Mouse (Mus musculus) fibroblast of lung, adult 2 months (primary cell): ENCODE data around the gene Gm11549.

ENCODE experiments used
- DNase-seq: peaks from one replicate; pipeline ENCODE4 v3.0.0-alpha.2; 2011; ENCODE audit warnings: low read depth

Gm11549 gene

DNA sequence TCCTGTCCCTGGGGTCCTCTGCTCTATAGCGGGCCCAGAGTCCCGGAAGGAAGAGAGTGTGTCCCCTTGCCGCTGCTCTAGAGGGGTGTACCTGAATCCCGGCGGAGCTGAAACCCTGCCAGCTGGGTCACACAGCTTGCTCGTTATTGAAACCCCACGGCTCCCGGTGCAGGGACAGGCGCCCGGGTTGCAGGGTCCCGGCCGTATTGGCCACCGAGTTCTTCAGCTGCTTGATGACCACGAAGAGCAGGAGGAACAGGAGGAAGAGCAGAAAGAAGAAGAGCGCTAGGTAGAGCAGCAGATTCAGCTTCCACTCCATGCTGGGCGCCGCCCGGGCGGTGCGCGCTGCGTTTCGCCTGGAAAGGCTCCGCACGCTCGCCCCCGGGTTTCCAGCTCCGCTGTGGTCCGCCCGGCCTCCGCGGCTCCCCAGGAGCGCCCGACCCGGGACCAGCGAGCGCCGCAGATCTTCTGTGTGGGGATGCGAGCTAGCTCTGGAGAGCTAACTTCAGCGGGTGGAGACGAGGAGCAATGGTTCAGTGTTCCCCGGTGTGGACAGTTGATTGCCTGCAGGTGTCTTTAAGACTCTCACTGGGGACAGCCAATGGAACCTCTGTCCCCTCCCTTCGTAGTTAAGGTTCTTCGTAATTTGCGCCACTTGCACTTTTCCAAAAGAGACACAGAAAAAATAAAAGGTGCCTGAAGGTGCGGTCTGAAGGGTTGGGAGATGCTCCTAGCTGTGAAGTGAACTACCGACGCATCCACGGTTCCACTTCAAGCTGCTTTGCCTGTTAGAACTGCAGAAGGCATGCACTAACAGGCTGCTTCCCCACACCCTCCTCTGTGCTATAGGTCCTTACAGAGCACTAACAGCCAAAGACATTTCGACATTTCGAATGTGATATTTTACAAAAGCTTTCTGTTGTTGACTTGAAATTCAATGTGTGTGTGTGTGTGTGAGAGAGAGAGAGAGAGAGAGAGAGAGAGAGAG lies at the start of gene Gm11549:
Gene Gm11549 (minus strand): TSS at position 741 of the 988 bp plus-strand sequence.
- DNase-seq: no peak

DNA sequence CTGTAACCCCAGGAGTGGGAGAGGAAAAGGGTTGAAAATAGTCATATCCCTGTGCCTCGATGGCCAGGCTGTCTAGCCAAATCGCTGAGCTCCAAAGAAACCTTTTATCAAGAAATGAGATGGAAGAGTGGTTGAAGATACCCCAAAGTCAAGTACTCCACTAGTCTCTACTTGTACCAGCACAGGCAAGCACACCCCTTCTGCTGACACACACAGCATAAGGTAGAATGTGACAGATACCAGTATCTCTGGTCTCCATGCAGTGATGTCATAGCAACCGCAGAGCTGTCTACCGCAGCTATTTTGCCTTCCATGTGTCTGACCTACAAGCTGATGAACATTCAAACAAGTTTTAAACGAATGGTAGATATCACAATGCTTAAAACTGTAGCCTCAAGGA lies 48.2 kb upstream of the Gm11549 start:
- no peak for DNase-seq

DNA sequence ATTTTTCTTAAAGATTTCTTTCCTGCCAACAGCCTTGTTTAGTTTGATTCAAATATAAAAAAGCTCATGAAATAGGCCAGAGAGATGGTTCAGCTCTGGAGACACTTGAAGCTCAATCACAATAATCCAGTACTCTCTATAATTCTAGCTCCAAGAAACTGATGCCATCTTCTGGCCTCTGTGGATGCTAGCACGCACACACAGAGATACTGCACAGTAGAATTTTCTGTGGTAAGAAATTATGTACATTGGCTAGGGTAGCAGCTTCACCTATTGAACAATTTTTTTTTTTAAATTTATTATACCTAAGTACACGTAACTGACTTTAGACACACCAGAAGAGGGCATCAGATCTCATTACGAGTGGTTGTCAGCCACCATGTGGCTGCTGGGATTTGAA lies 42.1 kb upstream of the Gm11549 start:
- DNase-seq: no peak

- DNase-seq: no peak
Measured at GRCm38 (mm10) chr3:36559606-36560005, 38.0 kb upstream of the Gm11549 start.

DNA sequence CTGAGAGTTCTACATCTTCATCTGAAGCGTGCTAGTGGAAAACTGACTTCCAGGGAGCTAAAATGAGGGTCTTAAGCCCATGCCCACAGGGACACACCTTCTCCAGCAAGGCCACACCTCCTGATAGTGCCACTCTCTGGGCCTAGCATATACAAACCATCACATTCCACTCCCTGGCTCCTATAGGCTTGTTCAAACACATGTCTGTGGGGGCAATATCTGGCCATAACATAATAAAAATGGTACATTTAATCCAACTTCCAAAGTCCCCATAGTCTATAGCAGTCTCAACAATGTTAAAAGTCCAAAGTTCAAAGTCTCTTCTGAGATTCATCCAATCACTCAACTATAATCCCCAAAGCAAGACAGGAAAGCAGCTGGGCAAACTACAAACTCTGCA lies 36.0 kb upstream of the Gm11549 start:
- DNase-seq: no peak

DNA sequence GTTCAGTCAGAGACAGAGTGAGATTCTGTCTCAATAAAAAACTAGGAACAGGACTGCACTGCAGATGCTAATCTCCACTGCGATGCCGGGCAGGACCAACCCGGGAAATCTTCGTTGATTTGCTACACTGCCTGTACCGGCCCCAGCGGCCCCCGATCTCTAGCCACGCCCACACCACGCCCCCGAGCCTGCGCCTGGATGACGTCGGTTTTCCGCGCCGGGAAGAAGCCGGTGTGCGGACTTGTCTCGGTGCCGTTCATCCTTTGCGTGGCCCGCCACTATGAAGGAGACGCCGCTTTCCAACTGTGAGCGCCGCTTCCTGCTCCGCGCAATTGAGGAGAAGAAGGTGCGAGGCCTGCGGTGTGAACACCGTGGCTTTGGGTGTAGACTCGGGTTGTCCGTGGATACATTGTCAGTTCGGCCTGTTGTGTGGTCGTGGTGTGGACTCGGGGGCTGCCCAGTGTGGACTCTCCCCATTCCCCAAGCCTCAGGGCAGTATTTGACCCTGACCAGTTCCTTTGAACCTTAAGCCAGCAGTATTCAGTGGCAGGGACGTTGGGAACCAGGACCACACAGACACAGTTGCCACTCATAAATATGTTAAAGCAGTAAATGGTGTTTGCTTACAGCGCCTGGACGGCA lies 30.9 kb upstream of the Gm11549 start, which contains the start of gene Exosc9:
Gene Exosc9 (plus strand): TSS at position 201 of the 642 bp plus-strand sequence.
- DNase-seq: peak; percentile 56

GRCm38 (mm10) chr3:36551851-36552384 lies 30.3 kb upstream of the Gm11549 start:
- DNase-seq: no peak

- no peak for DNase-seq
Measured at GRCm38 (mm10) chr3:36551343-36551742, 29.7 kb upstream of the Gm11549 start.

DNA sequence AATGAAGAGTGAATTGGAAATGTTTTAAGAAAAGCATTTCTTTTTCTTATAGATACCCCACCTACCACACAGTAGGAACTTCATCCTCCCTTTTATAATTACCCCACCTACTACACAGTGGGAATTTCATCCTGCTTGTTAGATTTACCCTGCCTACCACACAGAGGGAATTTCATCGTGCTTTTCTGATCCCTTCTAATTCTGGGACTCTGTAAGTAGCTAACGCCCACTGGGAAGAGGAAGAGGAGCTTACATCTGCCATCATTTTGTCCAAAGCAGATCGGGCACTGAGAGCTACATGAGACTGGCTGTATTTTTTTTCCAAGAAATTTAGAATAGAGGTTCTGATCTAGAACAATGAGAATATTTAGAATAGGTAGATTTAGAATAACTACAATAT lies 23.3 kb upstream of the Gm11549 start:
- DNase-seq: no peak

DNA sequence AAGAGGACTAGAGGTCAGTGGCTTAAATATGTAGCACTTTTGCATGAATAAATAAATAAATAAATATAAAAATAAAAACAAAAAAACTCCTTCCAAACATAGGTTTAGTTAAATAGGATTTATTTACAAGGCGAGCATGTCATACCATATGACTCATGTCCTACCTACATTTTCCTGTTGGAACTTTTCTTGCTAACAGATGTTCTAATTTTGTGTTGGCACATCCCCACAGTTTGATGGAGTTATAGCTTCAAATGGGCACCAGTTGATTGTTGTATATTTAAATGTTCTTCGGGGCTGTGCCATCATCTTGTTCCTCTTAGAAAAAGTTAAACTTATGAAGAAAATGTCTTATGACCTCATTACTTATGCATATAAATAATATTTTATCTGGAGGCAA lies 19.8 kb upstream of the Gm11549 start:
- no peak for DNase-seq

- peak; percentile 94 for DNase-seq
Measured at GRCm38 (mm10) chr3:36540756-36541155, 19.1 kb upstream of the Gm11549 start.

GRCm38 (mm10) chr3:36537701-36538470 lies 16.3 kb upstream of the Gm11549 start:
- no peak for DNase-seq

DNA sequence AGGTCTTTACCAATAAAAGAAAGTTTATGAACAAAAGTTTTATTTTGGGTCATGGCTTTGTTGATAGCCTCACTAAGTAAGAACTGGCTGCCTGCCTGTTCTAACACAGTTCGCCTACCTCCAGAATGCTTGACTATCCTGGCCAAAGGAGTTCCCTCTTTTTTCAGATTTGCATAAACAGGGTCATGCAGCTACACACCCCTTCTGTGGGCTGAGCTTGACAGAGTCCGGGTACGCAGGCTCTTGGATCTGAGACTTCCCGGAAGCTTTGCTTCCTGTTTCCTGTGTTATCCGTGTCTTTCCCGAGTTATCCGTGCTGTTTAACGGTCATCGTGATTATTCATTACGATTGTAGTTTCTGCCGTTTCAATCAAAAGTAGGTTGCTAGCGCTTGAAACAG lies 14.4 kb upstream of the Gm11549 start:
- DNase-seq: no peak

DNA sequence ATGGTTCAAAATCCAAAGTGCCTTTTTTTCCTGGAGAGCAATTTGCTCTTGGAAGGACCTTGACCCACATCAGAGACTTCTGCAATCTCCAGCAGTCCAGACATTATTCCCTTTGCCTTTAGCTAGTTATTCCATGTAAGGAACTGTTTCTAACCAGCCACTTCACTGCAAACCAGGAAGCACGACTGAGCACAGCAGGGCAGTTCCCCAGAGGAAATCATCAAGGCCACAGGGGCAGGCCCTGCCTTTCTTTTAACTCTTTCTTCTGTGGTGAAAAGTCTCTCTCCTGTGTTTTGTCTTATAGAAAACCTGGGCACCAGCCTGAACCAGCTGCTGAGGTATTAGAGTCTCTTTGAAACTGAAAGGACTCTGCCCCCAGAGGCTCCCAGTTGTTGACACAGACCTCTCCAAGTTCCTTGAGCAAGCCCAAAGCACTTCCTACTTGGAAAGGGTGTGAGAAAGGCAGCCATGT lies 11.6 kb upstream of the Gm11549 start:
- no peak for DNase-seq

DNA sequence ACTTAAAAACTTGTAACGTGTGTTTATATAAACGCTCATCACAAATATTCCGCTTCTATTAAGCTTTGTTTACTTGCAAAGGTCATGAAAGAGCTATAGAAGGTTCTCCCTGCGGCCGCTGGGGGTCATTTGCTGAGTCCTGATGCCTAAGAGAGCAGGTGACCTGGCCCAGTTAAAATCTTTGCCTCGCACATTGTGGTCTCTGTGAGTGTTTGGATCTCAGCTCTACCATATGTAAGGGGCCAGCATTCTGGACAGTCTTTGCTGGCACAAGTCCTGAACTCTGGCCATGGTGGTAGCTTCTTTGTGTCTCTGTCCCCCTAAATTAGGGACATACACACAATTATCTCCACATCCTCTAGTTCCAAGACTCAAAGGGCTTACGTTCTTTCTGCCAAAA lies 11.1 kb upstream of the Gm11549 start:
- no peak for DNase-seq

- no peak for DNase-seq
Measured at GRCm38 (mm10) chr3:36531979-36532542, 10.4 kb upstream of the Gm11549 start.

DNA sequence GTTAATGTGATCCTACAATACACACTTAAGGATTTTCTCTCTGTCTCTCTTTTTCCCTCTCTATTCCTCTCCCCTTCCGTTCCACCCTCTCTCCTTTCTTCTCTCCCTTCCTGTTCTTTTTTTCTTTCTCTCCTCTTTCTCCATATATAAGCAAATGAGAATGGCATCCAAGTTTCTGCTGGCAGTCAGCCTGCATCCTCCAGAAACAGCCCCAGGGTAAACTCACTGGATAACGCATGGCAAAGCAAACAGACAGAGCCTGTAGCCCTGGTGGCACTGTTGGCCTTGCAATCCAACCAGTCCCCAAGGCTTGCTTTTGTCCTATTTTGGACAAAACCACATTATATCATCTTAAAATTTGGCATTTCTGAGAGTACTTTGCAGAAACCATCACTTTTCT lies 9.6 kb upstream of the Gm11549 start:
- DNase-seq: no peak

GRCm38 (mm10) chr3:36530781-36531180 lies 9.2 kb upstream of the Gm11549 start:
- DNase-seq: no peak

DNA sequence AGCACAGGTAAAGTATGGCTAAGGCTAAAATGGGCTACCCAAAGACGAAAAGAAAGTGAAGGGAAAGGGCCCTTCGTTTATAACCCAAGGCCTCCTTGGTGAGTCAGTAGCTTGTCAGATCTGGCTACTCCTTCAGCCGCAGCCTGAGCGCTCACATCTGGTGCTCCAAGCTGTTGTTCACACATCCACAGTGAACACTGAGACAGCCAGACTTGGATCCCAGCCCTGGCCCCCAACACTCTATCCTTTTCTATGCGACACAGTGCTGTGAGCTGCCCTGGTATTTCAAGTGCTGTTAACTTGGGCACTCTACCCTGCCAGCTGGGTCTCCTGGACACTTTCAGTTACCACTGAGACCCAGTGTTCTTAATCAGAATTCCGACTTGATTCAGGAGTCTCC lies 8.7 kb upstream of the Gm11549 start:
- DNase-seq: no peak

DNA sequence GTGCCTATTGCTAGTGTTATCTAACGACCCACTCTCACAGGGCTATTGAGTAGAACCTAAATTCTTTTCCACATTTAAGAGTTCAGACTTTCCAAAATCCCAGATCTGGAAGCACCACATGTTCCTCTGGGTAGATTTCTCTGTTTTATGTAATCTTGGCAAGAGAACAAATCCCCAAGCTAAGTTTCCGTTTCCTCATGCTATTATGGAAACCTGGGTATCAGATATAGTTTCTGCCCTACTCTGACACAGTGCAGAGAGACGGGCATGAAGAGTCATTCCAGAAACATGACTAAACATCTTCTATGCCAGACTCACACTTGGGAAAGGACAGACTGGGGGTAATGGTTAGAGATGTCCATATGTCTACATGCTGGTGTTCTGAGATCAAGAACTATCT lies 2.9 kb upstream of the Gm11549 start:
- no peak for DNase-seq

- no peak for DNase-seq
Measured at GRCm38 (mm10) chr3:36522137-36522536, 524 bp upstream of the Gm11549 start.

DNA sequence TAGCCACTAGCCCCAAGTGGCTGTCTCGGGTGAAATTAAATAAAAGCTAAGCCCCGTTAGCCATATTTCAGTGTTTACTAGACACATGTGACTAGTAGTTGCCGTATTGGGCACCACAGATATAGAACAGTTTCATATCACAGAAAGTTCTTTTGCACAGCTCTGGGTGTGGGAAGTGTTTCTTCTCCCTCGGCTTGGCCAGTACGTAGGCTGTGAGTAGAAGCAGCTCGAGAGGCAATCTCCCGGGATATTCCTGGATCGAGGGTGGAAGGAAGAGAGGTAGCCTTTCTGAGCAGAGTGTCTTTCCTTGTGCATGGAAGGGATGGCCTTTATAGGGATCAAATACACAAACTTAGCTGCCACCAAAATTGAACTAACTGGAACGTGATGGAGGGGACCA lies 5.4 kb downstream of the Gm11549 start:
- DNase-seq: no peak
